Comparison of ENCODE assay signal across 22 mouse cellular contexts in the genomic region with DNA sequence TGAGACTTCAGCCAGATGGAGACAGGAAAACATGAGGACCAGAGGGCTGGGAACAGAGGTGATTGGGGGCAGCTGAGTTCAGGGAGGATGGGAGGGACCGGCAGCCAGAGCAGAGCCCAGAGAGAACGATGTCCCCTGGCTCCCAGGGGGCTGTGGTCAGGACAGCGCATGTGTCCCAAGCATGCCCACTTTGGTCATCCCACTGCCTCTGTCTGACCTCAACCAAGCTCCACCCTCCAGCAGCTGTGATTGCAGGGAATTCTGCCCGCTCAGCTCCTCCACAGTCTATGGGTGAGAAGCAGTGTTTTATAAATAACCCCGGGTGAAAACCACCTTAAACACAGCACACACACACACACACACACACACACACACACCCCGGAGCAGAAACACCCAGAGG. TPM values are rescaled to one million over a fixed set of nuclear protein-coding genes. Genes with fewer than 3 reads are reported as not detected.
DNase-seq lines count a peak whose midpoint lies in the region; ATAC-seq lines count a peak whose summit lies in the region.
"Had no signal": no experiment of that assay in that cellular context is flagged by ENCODE, and none has a peak within 500 bp of the region (broad histone marks: within the 10 kb centered on the region; RNA-seq: fewer than 3 reads in every experiment).

No protein-coding gene starts in this region.

- H3K9ac ChIP-seq in heart, embryonic 12.5 days, result no peak overlapping the region
- peak overlapping the region; percentile 28; the same call in 1 of the 2 replicates for H3K9ac ChIP-seq in kidney, embryonic 14.5 days (ENCODE audit: low read depth, low read length)
- H3K9ac ChIP-seq: embryonic facial prominence, embryonic 12.5 days; forebrain, embryonic 12.5 days had no signal

- H3K27ac ChIP-seq in heart, embryonic 12.5 days (ENCODE audit: poor library complexity, severe bottlenecking), result no peak overlapping the region
- no peak overlapping the region for H3K27ac ChIP-seq in kidney, embryonic 14.5 days (ENCODE audit: low read depth, low read length)
- H3K27ac ChIP-seq: embryonic facial prominence, embryonic 10.5 days; embryonic facial prominence, embryonic 12.5 days; forebrain, embryonic 10.5 days; forebrain, embryonic 12.5 days had no signal

- ATAC-seq in heart, embryonic 12.5 days (ENCODE audit: insufficient number of reproducible peaks, low FRiP score), result peak; percentile 18; the same call in 1 of the 2 replicates
- ATAC-seq in kidney, embryonic 14.5 days (ENCODE audit: low FRiP score, low TSS enrichment), result no peak
- 0 out of 2 replicates have a peak, but pooled peaks have one; percentile 42 for ATAC-seq in erythroid progenitor cell, adult 5-6 weeks (replicated peaks; ENCODE audit: low FRiP score, poor library complexity, severe bottlenecking)
- ATAC-seq: forebrain, embryonic 14.5 days; forebrain, embryonic 16.5 days had no signal

- 47% methylated on average over 6 of the region's 6 CpGs for WGBS in heart, embryonic 12.5 days
- WGBS in kidney, embryonic 14.5 days, result 66% methylated on average over 6 of the region's 6 CpGs

- H3K9me3 ChIP-seq in heart, embryonic 12.5 days (replicated peaks), result no peaks in the 10 kb centered on the region
- peaks cover 3% of the 10 kb centered on the region; the same call in 1 of the 2 replicates for H3K9me3 ChIP-seq in kidney, embryonic 14.5 days (ENCODE audit: control insufficient read depth, low read length)
- H3K9me3 ChIP-seq: embryonic facial prominence, embryonic 10.5 days; embryonic facial prominence, embryonic 12.5 days; forebrain, embryonic 10.5 days had no signal

- 0 out of 2 replicates have a peak, but pooled peaks cover 5% of the 10 kb centered on the region for H3K4me1 ChIP-seq in heart, embryonic 12.5 days (replicated peaks)
- H3K4me1 ChIP-seq in kidney, embryonic 14.5 days (ENCODE audit: control insufficient read depth, insufficient read depth, low read length), result no peaks in the 10 kb centered on the region
- H3K4me1 ChIP-seq: embryonic facial prominence, embryonic 10.5 days; embryonic facial prominence, embryonic 12.5 days had no signal

- H3K4me3 ChIP-seq in heart, embryonic 12.5 days, result no peak overlapping the region
- H3K4me3 ChIP-seq in kidney, embryonic 14.5 days (ENCODE audit: low read length), result no peak overlapping the region
- H3K4me3 ChIP-seq: embryonic facial prominence, embryonic 10.5 days; embryonic facial prominence, embryonic 12.5 days; forebrain, embryonic 10.5 days; forebrain, embryonic 12.5 days had no signal

- 0 out of 2 replicates have a peak, but pooled peaks cover 3% of the 10 kb centered on the region for H3K27me3 ChIP-seq in heart, embryonic 12.5 days (replicated peaks)
- no peaks in the 10 kb centered on the region for H3K27me3 ChIP-seq in kidney, embryonic 14.5 days (ENCODE audit: control insufficient read depth, insufficient read depth, low read length)
- H3K27me3 ChIP-seq: embryonic facial prominence, embryonic 12.5 days had no signal

- no peaks in the 10 kb centered on the region for H3K36me3 ChIP-seq in heart, embryonic 12.5 days
- H3K36me3 ChIP-seq in kidney, embryonic 14.5 days (ENCODE audit: control insufficient read depth, insufficient read depth, low read length), result no peaks in the 10 kb centered on the region
- H3K36me3 ChIP-seq: embryonic facial prominence, embryonic 10.5 days; embryonic facial prominence, embryonic 12.5 days; forebrain, embryonic 10.5 days; forebrain, embryonic 12.5 days had no signal

- intact Hi-C loops in heart, postnatal 25 days (cut with DNase I), result no loop called here
- intact Hi-C loops in left cerebral cortex, postnatal 4 days (cut with DNase I), result no loop called here

- no peak overlapping the region for H3K4me2 ChIP-seq in heart, embryonic 12.5 days
- no peak overlapping the region for H3K4me2 ChIP-seq in kidney, embryonic 14.5 days (replicated peaks; ENCODE audit: low read depth, low read length)
- H3K4me2 ChIP-seq: embryonic facial prominence, embryonic 12.5 days; forebrain, embryonic 12.5 days had no signal

- no peak for DNase-seq in heart, postnatal 25 days (ENCODE audit: low spot score)
- DNase-seq in kidney, adult 8-10 months, result no peak
- peak; percentile 47 for DNase-seq in brain, adult 2 months (ENCODE audit: low read depth, low spot score)
- DNase-seq in spleen, postnatal 4 days (ENCODE audit: low spot score in 2 of 2), result no peak
- DNase-seq in left cerebral cortex, postnatal 4 days, result no peak
- DNase-seq: adrenal gland, adult 2 months; adrenal gland, postnatal 10 days; adrenal gland, postnatal 25 days; cerebellum, adult 11-12 months; cerebellum, adult 2 months; cerebellum, adult 9-10 months; cerebellum, postnatal 10 days; cerebellum, postnatal 25 days had no signal

RNA-seq across cellular contexts. Expression of a gene that starts 33.2 kb away (rescaled TPM):
- polyA plus RNA-seq in heart, embryonic 12.5 days (2016; fragmentation: Nextera tagmentation; extraction: Ambion mirVana), result 234 and 246 TPM in 2 replicates
- total RNA-seq in heart, postnatal 25 days (2021), result 10 to 100 TPM; 72.8 to 79.0 TPM
- 139 and 234 TPM in 2 replicates for polyA plus RNA-seq in kidney, embryonic 14.5 days (2014; fragmentation: Nextera tagmentation; extraction: Ambion mirVana)
- 41.1 and 43.6 TPM in 2 replicates for total RNA-seq in erythroid progenitor cell, adult 5-6 weeks (2015; ENCODE audit: low replicate concordance)
- 9.4 and 23.9 TPM in 2 replicates for total RNA-seq in erythroid progenitor cell, adult 5-6 weeks (2017; ENCODE audit: low replicate concordance)
- 10 to 100 TPM; 69.0 to 69.2 TPM for total RNA-seq in left cerebral cortex, postnatal 4 days (2021)
